Comparison of ENCODE assay signal across 10 mouse cellular contexts in genomic region chr4:154081021-154081420, GRCm38 (mm10). TPM values are rescaled to one million over a fixed set of nuclear protein-coding genes. Genes with fewer than 3 reads are reported as not detected.
A peak's percentile ranks its signal among the peaks of the same experiment; 100 is the strongest.
DNase-seq lines count a peak whose midpoint lies in the region; ATAC-seq and TF ChIP-seq lines count a peak whose summit lies in the region.
"Had no signal": no experiment of that assay in that cellular context is flagged by ENCODE, and none has a peak within 500 bp of the region (broad histone marks: within the 10 kb centered on the region; RNA-seq: fewer than 3 reads in every experiment).

No protein-coding gene starts in this region.

- H3K4me3 ChIP-seq in hindbrain, postnatal 0 days (ENCODE audit: low read length): no peak overlapping the region
- H3K4me3 ChIP-seq in limb, embryonic 14.5 days (replicated peaks; ENCODE audit: low read length): peak overlapping the region; percentile 26

- peak; percentile 58; the same call in 1 of the 2 replicates for ATAC-seq in hindbrain, postnatal 0 days
- no peak for ATAC-seq in limb, embryonic 14.5 days (ENCODE audit: low FRiP score, low read depth)

- H3K27me3 ChIP-seq in hindbrain, postnatal 0 days (ENCODE audit: insufficient read depth, low read length): peaks cover 19% of the 10 kb centered on the region
- peaks cover 34% of the 10 kb centered on the region for H3K27me3 ChIP-seq in limb, embryonic 14.5 days (ENCODE audit: control insufficient read depth, insufficient read depth, low read length)

- TF ChIP-seq CTCF in hindbrain, postnatal 0 days (IDR thresholded peaks at IDR 0.05; ENCODE audit: low read depth): no peak

- 6% methylated on average over 13 of the region's 13 CpGs for WGBS in hindbrain, postnatal 0 days
- 5% methylated on average over 13 of the region's 13 CpGs for WGBS in limb, embryonic 14.5 days

- no peak for TF ChIP-seq POLR2A in limb, embryonic 14.5 days (IDR thresholded peaks at IDR 0.05; ENCODE audit: borderline replicate concordance, extremely low read depth, insufficient read depth, insufficient read length)

- H3K4me1 ChIP-seq in hindbrain, postnatal 0 days (ENCODE audit: insufficient read depth, low read length): no peaks in the 10 kb centered on the region; the same call in 1 of the 2 replicates
- H3K4me1 ChIP-seq in limb, embryonic 14.5 days (ENCODE audit: control insufficient read depth, insufficient read depth, low read length): no peaks in the 10 kb centered on the region

- H3K36me3 ChIP-seq in hindbrain, postnatal 0 days (ENCODE audit: insufficient read depth, low read length): no peaks in the 10 kb centered on the region
- H3K36me3 ChIP-seq in limb, embryonic 14.5 days (ENCODE audit: control insufficient read depth, insufficient read depth, low read length): no peaks in the 10 kb centered on the region

- no peaks in the 10 kb centered on the region for H3K9me3 ChIP-seq in hindbrain, postnatal 0 days (ENCODE audit: low read length)
- no peaks in the 10 kb centered on the region for H3K9me3 ChIP-seq in limb, embryonic 14.5 days (ENCODE audit: control insufficient read depth, low read length)

- peak overlapping the region; percentile 38 for H3K4me2 ChIP-seq in hindbrain, postnatal 0 days (ENCODE audit: low read depth, low read length)
- H3K4me2 ChIP-seq in limb, embryonic 14.5 days (replicated peaks; ENCODE audit: low read depth, low read length, severe bottlenecking): peak overlapping the region; percentile 31; the same call in 1 of the 2 replicates

- H3K9ac ChIP-seq in hindbrain, postnatal 0 days (replicated peaks; ENCODE audit: low read length): no peak overlapping the region
- H3K9ac ChIP-seq in limb, embryonic 14.5 days (ENCODE audit: low read depth, low read length, severe bottlenecking): no peak overlapping the region

- H3K27ac ChIP-seq in hindbrain, postnatal 0 days: no peak overlapping the region
- H3K27ac ChIP-seq in limb, embryonic 14.5 days (replicated peaks; ENCODE audit: low read depth, low read length): no peak overlapping the region

- DNase-seq in embryo, embryonic 10 days (ENCODE audit: low spot score): peak; percentile 24
- no peak for DNase-seq in embryo, embryonic 11 days
- DNase-seq in cerebellum, adult 11-12 months: peak; percentile 59
- DNase-seq in hindbrain, postnatal 0 days (ENCODE audit: low spot score): peak; percentile 17
- DNase-seq in limb, embryonic 14.5 days (ENCODE audit: low spot score): no peak
- no peak for DNase-seq in spleen, adult 12 weeks (ENCODE audit: low spot score)
- no peak for DNase-seq in testis, postnatal 10 days (ENCODE audit: low spot score)
- DNase-seq in thymus, postnatal 10 days (ENCODE audit: low spot score in 2 of 2): no peak
- DNase-seq: gastrocnemius, postnatal 36 days; right cerebral cortex, postnatal 14 days had no signal

RNA-seq across cellular contexts. Expression of gene Ccdc27, which starts 38.5 kb away (rescaled TPM):
- total RNA-seq in hindbrain, postnatal 0 days (2014; rRNA removed): not detected in 2 replicates
- not detected in 2 replicates for polyA plus RNA-seq in hindbrain, postnatal 0 days (2015; fragmentation: Nextera tagmentation; extraction: Ambion mirVana)
- not detected in 2 replicates for polyA plus RNA-seq in limb, embryonic 14.5 days (2012; rRNA removed)
- polyA plus RNA-seq in limb, embryonic 14.5 days (2014; fragmentation: Nextera tagmentation; extraction: Ambion mirVana): 0.10 TPM in 1 of 2 replicates, not detected in the other
- total RNA-seq: gastrocnemius, postnatal 36 days had no signal

RNA-seq across cellular contexts. Expression of gene Smim1, which starts 55.0 kb away (rescaled TPM):
- 12.4 and 20.7 TPM in 2 replicates for total RNA-seq in hindbrain, postnatal 0 days (2014; rRNA removed)
- 17.1 and 17.7 TPM in 2 replicates for polyA plus RNA-seq in hindbrain, postnatal 0 days (2015; fragmentation: Nextera tagmentation; extraction: Ambion mirVana)
- 22.4 and 23.9 TPM in 2 replicates for polyA plus RNA-seq in limb, embryonic 14.5 days (2012; rRNA removed)
- polyA plus RNA-seq in limb, embryonic 14.5 days (2014; fragmentation: Nextera tagmentation; extraction: Ambion mirVana): 20.6 and 20.7 TPM in 2 replicates

RNA-seq across cellular contexts. Expression of gene Trp73, which starts 59.0 kb away (rescaled TPM):
- total RNA-seq in hindbrain, postnatal 0 days (2014; rRNA removed): 0.83 and 1.2 TPM in 2 replicates
- polyA plus RNA-seq in hindbrain, postnatal 0 days (2015; fragmentation: Nextera tagmentation; extraction: Ambion mirVana): 0.96 and 1.3 TPM in 2 replicates
- 2.2 TPM in 2 replicates for polyA plus RNA-seq in limb, embryonic 14.5 days (2012; rRNA removed)
- 2.6 and 2.9 TPM in 2 replicates for polyA plus RNA-seq in limb, embryonic 14.5 days (2014; fragmentation: Nextera tagmentation; extraction: Ambion mirVana)
- total RNA-seq: gastrocnemius, postnatal 36 days had no signal

Comparison
In these comparisons a context has a peak if more than half of its experiments do, and no peak if none do; other contexts are left out.
1. DNase-seq: peak in embryo, embryonic 10 days (single experiment), cerebellum, adult 11-12 months (single experiment) and hindbrain, postnatal 0 days (single experiment); none in embryo, embryonic 11 days (single experiment), limb, embryonic 14.5 days (single experiment), spleen, adult 12 weeks (single experiment), testis, postnatal 10 days (single experiment) and thymus, postnatal 10 days (0 of 2).